Mouse (Mus musculus) MEL (cell line): ENCODE results near the gene Tgm2.

Experiments used
- CTCF ChIP-seq, 3 experiments: IDR thresholded peaks in 2 of 3; conservative IDR thresholded peaks in 1 of 3; 2 replicates each; pipeline ENCODE4 v1.5.1; 2011 to 2012; ENCODE audit warnings: low read length in 3 of 3, low read depth in 2 of 3, mild to moderate bottlenecking in 2 of 3, improper control_type of control experiment in 1 of 3, inconsistent platforms in 1 of 3, mixed read lengths in 1 of 3, moderate library complexity in 1 of 3; ENCODE audit not compliant: control insufficient read depth in 1 of 3, insufficient read depth in 1 of 3, poor library complexity in 1 of 3, severe bottlenecking in 1 of 3
- EP300 ChIP-seq, 2 experiments: IDR thresholded peaks; 2 replicates each; pipeline ENCODE4 v1.6.1; 2011; ENCODE audit warnings: improper control_type of control experiment in 2 of 2, low read length in 2 of 2, low read depth in 1 of 2, mild to moderate bottlenecking in 1 of 2
- MAX ChIP-seq: IDR thresholded peaks from 2 replicates; pipeline ENCODE4 v1.6.1; 2011; ENCODE audit warnings: low read length, improper control_type of control experiment
- POLR2A ChIP-seq, 2 experiments: IDR thresholded peaks; 2 replicates each; pipeline ENCODE4 v1.6.1; 2011 to 2012; ENCODE audit warnings: low read length in 2 of 2, mild to moderate bottlenecking in 2 of 2, control low read depth in 1 of 2, improper control_type of control experiment in 1 of 2, low read depth in 1 of 2, moderate library complexity in 1 of 2; ENCODE audit not compliant: control insufficient read depth in 1 of 2, insufficient read depth in 1 of 2, poor library complexity in 1 of 2

DNA sequence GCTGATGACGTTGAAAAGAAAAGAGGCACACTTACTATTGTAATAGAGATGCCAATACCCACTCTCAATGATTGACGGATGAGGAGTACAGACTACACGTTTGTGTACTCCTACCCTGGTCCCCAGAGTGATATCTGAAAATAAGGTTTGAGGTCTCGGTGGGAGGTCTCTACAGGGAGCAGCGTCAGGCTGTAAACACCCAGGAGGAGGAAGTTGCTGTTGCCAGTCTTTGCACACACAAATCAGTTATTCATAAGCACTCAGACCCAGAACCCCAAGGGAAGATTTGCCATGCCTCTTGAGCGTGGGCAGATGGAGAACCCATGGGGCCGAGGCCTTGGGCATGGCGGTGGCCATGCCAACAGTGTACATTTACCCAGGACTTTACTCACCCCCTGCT is 61.8 kb downstream of the Tgm2 start:
- TF ChIP-seq CTCF (IDR thresholded peaks at IDR 0.05 in 2 of 3, conservative IDR thresholded peaks at IDR 0.05 in 1 of 3; ENCODE audit: control insufficient read depth in 1 of 3, insufficient read depth in 1 of 3, low read depth in 2 of 3, low read length in 3 of 3, poor library complexity in 1 of 3, severe bottlenecking in 1 of 3) (no peak), POLR2A (IDR thresholded peaks at IDR 0.05; ENCODE audit: control insufficient read depth in 1 of 2, insufficient read depth in 1 of 2, low read depth in 1 of 2, low read length in 2 of 2, poor library complexity in 1 of 2) (no peak), MAX (no peak), EP300 (IDR thresholded peaks at IDR 0.05; ENCODE audit: low read depth in 1 of 2, low read length in 2 of 2) (no peak)
